Mouse (Mus musculus) kidney, adult 2 months (tissue): Measurements from ENCODE around the gene Pex3.

Experiments used
- CTCF ChIP-seq: fragments of 200-500 bp; conservative IDR thresholded peaks from 2 replicates; pipeline ENCODE4 v1.5.1; 2011; ENCODE audit warnings: low read depth, mild to moderate bottlenecking, control low read depth, low read length, moderate library complexity, mixed read lengths; ENCODE audit not compliant: insufficient read depth, insufficient read length
- POLR2A ChIP-seq: fragments of 200-500 bp; IDR thresholded peaks from one replicate; pipeline ENCODE4 v1.6.1; 2011; ENCODE audit warnings: low read depth, low read length, control low read depth

- TF ChIP-seq POLR2A (no peak), CTCF (no peak)
These were observed 16.2 kb downstream of the Pex3 start for GRCm38 (mm10) chr10:13536706-13537105.
